Mouse (Mus musculus): Measurements from ENCODE around the gene Astn1.

The Astn1 gene

DNA sequence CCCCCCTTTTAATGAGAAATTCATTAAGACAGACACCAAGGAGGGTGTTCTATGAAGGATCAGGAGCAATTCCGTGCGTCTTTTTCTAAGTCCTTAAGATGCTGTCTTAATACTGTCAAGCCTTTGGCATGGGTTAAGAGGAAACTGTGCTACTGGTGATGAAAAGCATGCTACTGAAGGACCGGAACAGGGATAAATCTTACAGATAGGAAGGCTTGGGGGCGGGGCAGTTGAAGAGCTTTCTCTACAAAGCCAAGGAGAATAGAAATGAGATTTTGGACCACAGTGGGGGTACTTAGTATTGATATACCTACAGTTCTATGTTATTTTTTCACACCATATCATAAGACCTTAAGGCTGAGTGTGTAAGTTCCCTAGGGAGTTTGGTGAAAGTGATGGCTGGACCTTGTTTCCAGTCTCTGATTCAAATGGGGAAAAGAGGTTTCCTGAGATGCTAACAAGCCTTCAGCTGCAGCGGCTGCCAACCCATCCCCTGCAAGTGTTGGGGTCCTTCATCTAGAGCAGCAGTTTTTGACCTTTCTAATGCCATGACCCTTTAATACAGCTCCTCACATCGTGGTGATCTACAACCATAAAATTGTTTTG is 378.2 kb downstream of the Astn1 start:
- no peak for DNase-seq (ENCODE audit: low spot score)

- no peak for DNase-seq (ENCODE audit: low spot score)
Measured at GRCm38 (mm10) chr1:158740949-158741348, 378.9 kb downstream of the Astn1 start.
